Mouse (Mus musculus) bone marrow macrophage, adult 2 months (primary cell): ENCODE results near the gene Cmtm7.

Experiments used
- CTCF ChIP-seq: IDR thresholded peaks from 2 replicates; pipeline ENCODE4 v1.5.1; 2012; ENCODE audit warnings: low read depth, mild to moderate bottlenecking, low read length, moderate library complexity
- POLR2A ChIP-seq: IDR thresholded peaks from 2 replicates; pipeline ENCODE4 v1.6.1; 2012; ENCODE audit warnings: mild to moderate bottlenecking, low read depth, low read length, borderline replicate concordance

- TF ChIP-seq CTCF (no peak), POLR2A (no peak)
Measured at GRCm38 (mm10) chr9:114758272-114758671, 23.4 kb downstream of the Cmtm7 start.
